In genomic region chr6:70844002-70844804, GRCm38 (mm10) we compare ENCODE assay signal across 1 mouse cellular context.
TF ChIP-seq lines count a peak whose summit lies in the region.

TSS of gene Eif2ak3 (plus strand) at chr6:70844515.

TF ChIP-seq in CH12.LX, 34 proteins besides CTCF, POLR2A, EP300 and RAD21 (continued from another document):
- TF ChIP-seq TBP (conservative IDR thresholded peaks at IDR 0.05; ENCODE audit: low read depth, low read length) (no peak; the same call in 1 of the 2 replicates), USF2 (conservative IDR thresholded peaks at IDR 0.05; ENCODE audit: low read depth, low read length) (no peak), E2F4 (IDR thresholded peaks at IDR 0.05; ENCODE audit: insufficient replicate concordance, low read depth, low read length) (no peak), POLR2AphosphoS2 (IDR thresholded peaks at IDR 0.05; ENCODE audit: low read depth, low read length) (peak; percentile 59; the same call in 1 of the 2 replicates), MAFK (IDR thresholded peaks at IDR 0.05; ENCODE audit: insufficient replicate concordance, low read length) (no peak), NELFE (IDR thresholded peaks at IDR 0.05; ENCODE audit: low read depth, low read length) (peak; percentile 73), KAT2A (IDR thresholded peaks at IDR 0.05; ENCODE audit: insufficient replicate concordance, low read length) (peak; percentile 80), ZKSCAN1 (IDR thresholded peaks at IDR 0.05; ENCODE audit: borderline replicate concordance, low read depth, low read length) (no peak), MYC (IDR thresholded peaks at IDR 0.05; ENCODE audit: low read depth, low read length) (no peak), SMC3 (IDR thresholded peaks at IDR 0.05; ENCODE audit: low read depth, low read length) (0 out of 2 replicates have a peak, but pooled peaks have one; percentile 3), SIN3A (IDR thresholded peaks at IDR 0.05; ENCODE audit: low read length) (peak; percentile 94)
